ENCODE assay signal across 16 mouse cellular contexts in the genomic region with DNA sequence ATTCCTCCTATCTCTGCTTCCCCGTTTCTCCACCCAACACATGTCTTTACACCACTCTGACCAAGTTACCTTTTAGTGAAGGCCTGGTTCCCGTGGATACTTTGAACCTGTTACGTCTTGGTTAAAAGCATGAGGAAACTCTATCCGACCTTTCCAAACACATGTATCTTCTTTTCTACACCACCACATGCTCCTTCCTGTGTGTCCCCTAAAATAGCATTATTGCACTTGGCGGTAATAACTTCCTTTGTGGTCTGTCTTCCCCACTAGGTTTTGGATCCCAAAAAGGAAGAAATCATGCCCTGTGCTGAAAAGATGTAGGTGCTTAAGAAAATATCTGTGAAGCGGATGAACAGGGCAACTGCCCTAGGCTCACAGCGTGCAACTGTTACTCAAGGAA.
DNase-seq lines count a peak whose midpoint lies in the region; ATAC-seq lines count a peak whose summit lies in the region.
"Had no signal": no experiment of that assay in that cellular context is flagged by ENCODE, and none has a peak within 500 bp of the region (broad histone marks: within the 10 kb centered on the region; RNA-seq: fewer than 3 reads in every experiment).

No protein-coding gene starts in this region.

- peak; percentile 47 for ATAC-seq in granulocyte monocyte progenitor cell, adult 5-6 weeks (replicated peaks; ENCODE audit: poor library complexity, severe bottlenecking)
- ATAC-seq in megakaryocyte, adult 5-6 weeks (ENCODE audit: poor library complexity, severe bottlenecking), result peak; percentile 15
- ATAC-seq in erythroblast, adult 5-6 weeks (replicated peaks; ENCODE audit: low FRiP score, poor library complexity, severe bottlenecking), result no peak
- ATAC-seq: forebrain, embryonic 14.5 days; forebrain, embryonic 16.5 days had no signal

- DNase-seq in layer of hippocampus, postnatal 10 days (ENCODE audit: low spot score in 2 of 2), result no peak
- DNase-seq in urinary bladder, postnatal 10 days (ENCODE audit: low spot score), result no peak
- DNase-seq: adrenal gland, adult 2 months; adrenal gland, postnatal 10 days; adrenal gland, postnatal 25 days; cerebellum, adult 11 months; cerebellum, adult 18-20 months; cerebellum, adult 8-10 months; cerebellum, adult 9-11 months; cerebellum, postnatal 14 days; cerebellum, postnatal 36 days had no signal
